Mouse (Mus musculus): Measurements from ENCODE around the gene Rab3il1. TPM values are rescaled to one million over a fixed set of nuclear protein-coding genes. Genes with fewer than 3 reads are reported as not detected.

Rab3il1 gene
- total and polyA plus RNA-seq, 3 experiments: 0.04 TPM; not detected in 2

DNA sequence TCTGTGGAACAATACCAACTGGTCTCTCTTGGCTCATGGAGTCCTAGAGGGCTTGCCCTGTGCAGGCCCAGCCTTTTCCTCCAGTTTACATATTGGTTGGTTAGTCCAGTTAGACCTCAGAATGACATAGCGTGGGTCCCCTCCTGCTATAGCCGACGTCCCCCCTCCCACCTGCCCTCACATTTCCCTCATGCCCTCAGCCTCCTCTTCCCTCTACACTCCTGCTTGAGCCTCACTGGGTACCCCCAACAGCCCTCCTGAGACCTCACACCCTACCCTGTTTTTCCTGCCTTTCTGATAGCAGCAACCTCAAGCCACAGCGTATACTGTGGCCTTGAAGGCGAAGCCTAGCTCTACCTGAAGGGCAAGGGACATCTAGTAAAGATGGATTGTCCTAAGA, 61.4 kb downstream of the Rab3il1 start:
- Histone ChIP-seq H3K4me2 (ENCODE audit: insufficient read depth, low read depth, poor library complexity, severe bottlenecking) (no peak overlapping the region), H3K27me3 (replicated peaks) (peaks cover 2% of the 10 kb centered on the region), H3K9me3 (replicated peaks; ENCODE audit: low read length) (no peaks in the 10 kb centered on the region), H3K4me3 (replicated peaks in 1 of 3; ENCODE audit: low read depth in 2 of 3, low read length in 2 of 3, poor library complexity in 1 of 3) (no peak overlapping the region), H3K4me1 (ENCODE audit: control insufficient read depth in 1 of 2, insufficient read depth in 2 of 2) (peaks cover 7 to 65% of the 10 kb centered on the region in 2 experiments), H3K79me2 (replicated peaks; ENCODE audit: control insufficient read depth, extremely low read depth, insufficient read depth, poor library complexity, severe bottlenecking) (no peaks in the 10 kb centered on the region), H3K9ac (ENCODE audit: insufficient read depth, low read depth) (no peak overlapping the region), H3K27ac (ENCODE audit: insufficient read depth, low read depth) (no peak overlapping the region), H3K36me3 (replicated peaks in 1 of 2; ENCODE audit: control insufficient read depth in 1 of 2, insufficient read depth in 1 of 2, low read length in 1 of 2) (no peaks in the 10 kb centered on the region)
- TF ChIP-seq RAD21 (IDR thresholded peaks at IDR 0.05; ENCODE audit: low read depth, low read length): no peak
- no peak for TF ChIP-seq ZMIZ1 (IDR thresholded peaks at IDR 0.05; ENCODE audit: low read depth, low read length)
- TF ChIP-seq ETS1 (conservative IDR thresholded peaks at IDR 0.05; ENCODE audit: low read depth, low read length): no peak
- TF ChIP-seq KAT2A (IDR thresholded peaks at IDR 0.05; ENCODE audit: insufficient replicate concordance, low read length): no peak
- no peak for TF ChIP-seq JUND (conservative IDR thresholded peaks at IDR 0.05; ENCODE audit: low read depth, low read length)
- TF ChIP-seq CHD2 (IDR thresholded peaks at IDR 0.05; ENCODE audit: low read length): no peak
- TF ChIP-seq EP300 (IDR thresholded peaks at IDR 0.05; ENCODE audit: low read length): no peak
- no peak for TF ChIP-seq RCOR1 (conservative IDR thresholded peaks at IDR 0.05; ENCODE audit: low read depth, low read length)
- TF ChIP-seq ZKSCAN1 (IDR thresholded peaks at IDR 0.05; ENCODE audit: borderline replicate concordance, low read depth, low read length): no peak
- no peak for TF ChIP-seq SIN3A (IDR thresholded peaks at IDR 0.05; ENCODE audit: low read length)
- no peak for TF ChIP-seq ZNF384 (IDR thresholded peaks at IDR 0.05; ENCODE audit: low read depth, low read length)
- TF ChIP-seq JUN (IDR thresholded peaks at IDR 0.05; ENCODE audit: insufficient read depth, low read depth, low read length): no peak
- dilution Hi-C loops (cut with MboI; ENCODE audit: extremely low pct_ligation_motif_present, extremely low pct_unique_long_range_greater_than_20kb, low sequenced_read_pairs): no loop called here
- in situ Hi-C loops (cut with MboI; ENCODE audit: low pct_ligation_motif_present, low pct_unique_long_range_greater_than_20kb, low sequenced_read_pairs): no loop called here
- DNase-seq (ENCODE audit: extremely low read depth): no peak

DNA sequence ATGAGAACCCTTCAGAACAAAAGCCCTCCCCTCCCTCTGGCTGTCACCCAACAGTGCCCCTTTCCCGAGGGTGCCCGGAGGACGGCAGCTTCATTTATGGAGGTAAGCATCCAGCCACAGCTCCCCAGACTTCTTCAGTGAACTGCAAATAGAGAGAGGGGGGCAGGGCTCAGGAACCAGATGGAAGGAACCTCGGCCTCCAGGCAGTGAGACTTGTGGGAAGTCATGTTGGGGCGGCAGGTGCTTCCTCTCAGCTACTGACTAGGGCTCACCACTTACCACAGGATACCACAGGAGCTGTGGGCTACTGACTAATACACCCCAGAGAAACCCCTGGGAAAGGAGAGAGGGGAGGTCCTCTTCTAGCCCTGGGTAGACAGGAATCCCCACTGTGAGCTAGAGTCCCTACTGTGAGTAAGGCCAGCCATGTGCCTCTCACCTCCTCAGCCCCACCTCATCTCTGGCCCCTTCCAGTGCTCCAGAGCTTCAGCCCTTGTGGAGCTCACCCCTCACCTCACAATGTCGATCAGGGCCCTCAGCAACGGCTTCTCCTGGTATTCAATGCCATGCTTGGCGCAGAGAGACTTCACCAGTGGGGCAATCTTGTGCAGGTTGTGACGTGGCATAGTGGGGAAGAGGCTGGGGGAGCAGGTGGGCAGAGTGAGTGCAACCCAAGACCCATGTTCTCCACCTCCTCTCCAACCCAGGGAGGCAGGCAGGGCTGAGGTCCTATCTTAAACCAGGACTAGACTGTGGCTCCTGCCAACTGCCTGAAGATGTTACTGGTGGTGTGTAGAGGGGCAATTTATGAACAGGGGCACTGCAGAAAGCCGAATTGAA, 62.9 kb downstream of the Rab3il1 start:
- Histone ChIP-seq H3K36me3 (replicated peaks in 1 of 2; ENCODE audit: control insufficient read depth in 1 of 2, insufficient read depth in 1 of 2, low read length in 1 of 2) (no peaks in the 10 kb centered on the region), H3K27ac (ENCODE audit: insufficient read depth, low read depth) (no peak overlapping the region), H3K9ac (ENCODE audit: insufficient read depth, low read depth) (no peak overlapping the region), H3K79me2 (replicated peaks; ENCODE audit: control insufficient read depth, extremely low read depth, insufficient read depth, poor library complexity, severe bottlenecking) (no peaks in the 10 kb centered on the region), H3K9me3 (replicated peaks; ENCODE audit: low read length) (peaks cover 2% of the 10 kb centered on the region), H3K27me3 (replicated peaks) (no peaks in the 10 kb centered on the region), H3K4me2 (ENCODE audit: insufficient read depth, low read depth, poor library complexity, severe bottlenecking) (no peak overlapping the region), H3K4me1 (ENCODE audit: control insufficient read depth in 1 of 2, insufficient read depth in 2 of 2) (peaks cover 7 to 65% of the 10 kb centered on the region in 2 experiments), H3K4me3 (replicated peaks in 1 of 3; ENCODE audit: low read depth in 2 of 3, low read length in 2 of 3, poor library complexity in 1 of 3) (no peak overlapping the region)
- dilution Hi-C loops (cut with MboI; ENCODE audit: extremely low pct_ligation_motif_present, extremely low pct_unique_long_range_greater_than_20kb, low sequenced_read_pairs) (no loop called here), in situ Hi-C loops (cut with MboI; ENCODE audit: low pct_ligation_motif_present, low pct_unique_long_range_greater_than_20kb, low sequenced_read_pairs) (no loop called here)
- DNase-seq (ENCODE audit: extremely low read depth): peak; percentile 79
- TF ChIP-seq MYC (IDR thresholded peaks at IDR 0.05; ENCODE audit: low read depth, low read length): no peak
- TF ChIP-seq NRF1 (IDR thresholded peaks at IDR 0.05; ENCODE audit: low read depth, low read length): no peak
- no peak for TF ChIP-seq PAX5 (IDR thresholded peaks at IDR 0.05; ENCODE audit: low read length)
- no peak for TF ChIP-seq BHLHE40 (IDR thresholded peaks at IDR 0.05; ENCODE audit: low read depth, low read length)
- no peak for TF ChIP-seq USF2 (conservative IDR thresholded peaks at IDR 0.05; ENCODE audit: low read depth, low read length)
- no peak for TF ChIP-seq E2F4 (IDR thresholded peaks at IDR 0.05; ENCODE audit: insufficient replicate concordance, low read depth, low read length)
- TF ChIP-seq CTCF (conservative IDR thresholded peaks at IDR 0.05 in 1 of 2, IDR thresholded peaks at IDR 0.05 in 1 of 2; ENCODE audit: low read depth in 2 of 2, low read length in 2 of 2): no peak
- TF ChIP-seq USF1 (IDR thresholded peaks at IDR 0.05; ENCODE audit: low read depth, low read length): no peak
- TF ChIP-seq CHD2 (IDR thresholded peaks at IDR 0.05; ENCODE audit: low read length): peak; percentile 50
- TF ChIP-seq KAT2A (IDR thresholded peaks at IDR 0.05; ENCODE audit: insufficient replicate concordance, low read length): no peak
- no peak for TF ChIP-seq JUN (IDR thresholded peaks at IDR 0.05; ENCODE audit: insufficient read depth, low read depth, low read length)
- TF ChIP-seq MAFK (IDR thresholded peaks at IDR 0.05; ENCODE audit: insufficient replicate concordance, low read length): no peak
- TF ChIP-seq ZKSCAN1 (IDR thresholded peaks at IDR 0.05; ENCODE audit: borderline replicate concordance, low read depth, low read length): peak; percentile 81
- no peak for TF ChIP-seq RCOR1 (conservative IDR thresholded peaks at IDR 0.05; ENCODE audit: low read depth, low read length)
- no peak for TF ChIP-seq RAD21 (IDR thresholded peaks at IDR 0.05; ENCODE audit: low read depth, low read length)
- no peak for TF ChIP-seq CHD1 (IDR thresholded peaks at IDR 0.05; ENCODE audit: low read depth, low read length)
- TF ChIP-seq JUND (conservative IDR thresholded peaks at IDR 0.05; ENCODE audit: low read depth, low read length): no peak
- TF ChIP-seq MXI1 (IDR thresholded peaks at IDR 0.05; ENCODE audit: low read depth, low read length): no peak
- TF ChIP-seq UBTF (IDR thresholded peaks at IDR 0.05; ENCODE audit: low read depth, low read length): 0 out of 2 replicates have a peak, but pooled peaks have one; percentile 38
- 0 out of 2 replicates have a peak, but pooled peaks have one; percentile 17 for TF ChIP-seq IRF4 (IDR thresholded peaks at IDR 0.05; ENCODE audit: low read depth, low read length)
- TF ChIP-seq ZNF384 (IDR thresholded peaks at IDR 0.05; ENCODE audit: low read depth, low read length): no peak
- TF ChIP-seq SMC3 (IDR thresholded peaks at IDR 0.05; ENCODE audit: low read depth, low read length): no peak
- no peak; the same call in 1 of the 2 replicates for TF ChIP-seq SIN3A (IDR thresholded peaks at IDR 0.05; ENCODE audit: low read length)
- peak; percentile 60 for TF ChIP-seq ETS1 (conservative IDR thresholded peaks at IDR 0.05; ENCODE audit: low read depth, low read length)
- TF ChIP-seq MAX (IDR thresholded peaks at IDR 0.05; ENCODE audit: low read length): no peak
- TF ChIP-seq EP300 (IDR thresholded peaks at IDR 0.05; ENCODE audit: low read length): peak; percentile 64
- no peak for TF ChIP-seq TBP (conservative IDR thresholded peaks at IDR 0.05; ENCODE audit: low read depth, low read length)
